Mouse (Mus musculus) bone marrow, adult 2 months (tissue): ENCODE measurements around the gene Tas1r1.

Experiments
- CTCF ChIP-seq: fragments of 200-500 bp; IDR thresholded peaks from 2 replicates; pipeline ENCODE4 v1.5.1; 2011; ENCODE audit warnings: low read length, control low read depth; ENCODE audit not compliant: control insufficient read depth, insufficient read depth
- POLR2A ChIP-seq: fragments of 200-500 bp; IDR thresholded peaks from 2 replicates; pipeline ENCODE4 v1.6.1; 2011; ENCODE audit warnings: low read depth, mild to moderate bottlenecking, control low read depth, low read length, borderline replicate concordance; ENCODE audit not compliant: control insufficient read depth

DNA sequence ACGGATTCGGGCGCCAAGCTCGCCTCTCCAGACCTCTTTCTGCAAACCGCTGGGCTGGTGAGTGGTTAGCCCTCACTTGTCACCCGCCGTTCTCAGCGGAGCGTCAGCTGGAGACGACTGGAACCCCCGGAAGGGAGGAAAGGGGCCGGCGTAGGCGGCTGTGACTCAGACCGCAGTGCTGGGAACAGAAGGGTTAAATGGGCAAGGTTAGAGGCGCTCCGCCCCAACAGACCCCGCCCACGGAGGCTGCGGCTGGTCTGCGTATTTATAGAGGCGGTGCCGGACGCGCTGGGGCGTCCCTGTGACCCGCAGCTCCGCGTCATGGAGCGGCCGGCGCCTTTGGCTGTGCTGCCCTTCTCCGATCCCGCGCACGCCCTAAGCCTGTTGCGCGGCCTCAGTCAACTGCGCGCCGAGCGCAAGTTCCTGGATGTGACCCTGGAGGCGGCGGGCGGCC lies 29.7 kb downstream of the Tas1r1 start, which contains the start of gene Klhl21:
- TF ChIP-seq CTCF (no peak), POLR2A (peak; percentile 87)
